Mouse (Mus musculus) layer of hippocampus, adult 8-10 months (tissue): ENCODE data around the gene Rnf43. TPM values are rescaled to one million over a fixed set of nuclear protein-coding genes. Genes with fewer than 3 reads are reported as not detected.

Experiments used
- DNase-seq, 2 experiments: peaks; one replicate each; pipeline ENCODE4 v3.0.0; 2022; ENCODE audit warnings: low spot score in 2 of 2
- total RNA-seq, 4 experiments: library from RNA; stranded (reverse); gene quantifications; 2 replicates each; pipeline ENCODE4 v1.2.4; 2022

Gene Rnf43
- total RNA-seq, result 1 to 10 TPM; 2.5 to 5.7 (median 3.6) TPM

DNA sequence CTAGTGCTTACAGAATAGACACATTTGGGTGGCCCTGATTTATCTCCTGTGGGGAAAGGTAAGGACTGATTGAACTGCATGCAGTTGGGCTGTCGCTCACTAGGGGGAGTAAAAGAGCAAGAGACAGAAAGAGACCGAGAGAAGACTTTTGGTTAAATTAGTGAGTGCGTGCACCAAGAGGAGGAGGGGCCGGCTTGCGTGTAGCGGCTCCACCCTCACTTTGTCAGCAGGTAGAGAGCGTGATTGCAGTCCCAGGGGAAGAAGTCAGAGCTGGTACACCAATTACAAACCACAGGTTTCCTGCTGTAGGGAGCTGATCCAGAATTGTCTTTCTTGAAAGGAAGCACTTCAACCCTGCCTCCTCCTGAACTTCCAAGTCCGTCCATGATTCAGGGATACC lies at the start of gene Rnf43:
Gene Rnf43, plus strand, starts transcription at position 316 of the 400 bp plus-strand sequence.
- peak; percentile 75 to 84 for DNase-seq

DNA sequence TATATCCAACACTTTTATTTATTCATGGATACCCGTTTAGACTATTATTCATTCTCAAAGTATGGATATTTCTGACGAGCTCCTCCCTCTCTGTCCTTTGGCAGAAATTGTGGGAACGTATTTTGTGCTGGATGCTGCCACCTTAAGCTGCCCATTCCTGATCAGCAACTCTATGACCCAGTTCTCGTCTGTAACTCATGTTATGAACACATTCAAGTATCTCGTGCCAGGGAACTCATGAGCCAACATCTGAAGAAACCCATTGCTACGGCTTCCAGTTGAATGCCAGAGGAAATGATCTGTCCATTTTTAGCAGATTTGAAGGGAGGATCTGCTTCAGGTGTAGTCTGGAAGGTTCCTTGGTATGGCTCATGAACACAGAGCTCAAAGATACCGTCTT lies 48.5 kb upstream of the Rnf43 start:
- DNase-seq, result no peak

DNA sequence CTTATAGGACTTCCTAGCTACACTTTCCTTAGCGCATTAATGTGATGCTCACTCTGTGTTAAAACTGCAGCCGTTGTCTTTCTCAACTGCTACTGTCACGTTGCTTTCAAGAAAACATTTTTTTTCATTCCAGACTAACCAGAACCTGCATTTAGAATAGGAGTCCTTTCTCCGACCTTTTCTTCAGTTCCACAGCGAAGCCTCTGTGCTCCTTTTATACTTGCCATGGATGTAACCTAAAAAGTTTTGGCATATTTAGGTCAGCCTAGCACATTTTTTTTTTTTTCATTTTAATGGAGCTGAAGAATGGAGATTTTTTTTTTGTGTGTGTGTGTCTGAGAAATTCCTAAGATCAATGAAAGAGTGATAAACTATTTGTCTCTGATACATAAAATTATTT lies 47.0 kb upstream of the Rnf43 start:
- no peak for DNase-seq

DNA sequence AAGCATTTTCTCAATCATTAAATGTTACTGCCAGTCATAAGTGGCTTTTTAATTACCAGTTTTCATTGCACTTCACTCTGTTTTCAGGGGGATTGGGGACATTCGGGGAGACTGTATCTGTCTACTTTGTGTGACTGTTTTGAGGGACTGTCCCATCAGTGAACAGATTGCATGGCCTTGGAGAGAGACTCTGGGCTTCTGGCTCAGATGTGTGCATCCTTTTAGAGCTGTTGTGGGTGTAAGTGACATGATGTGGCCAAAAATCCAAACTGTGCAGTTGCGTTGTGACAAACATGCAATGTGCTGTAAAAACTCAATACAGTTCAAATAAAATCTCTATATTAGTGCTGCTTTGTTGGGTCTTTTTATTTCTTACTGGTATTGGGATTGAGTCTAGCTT lies 46.6 kb upstream of the Rnf43 start:
- no peak for DNase-seq

DNA sequence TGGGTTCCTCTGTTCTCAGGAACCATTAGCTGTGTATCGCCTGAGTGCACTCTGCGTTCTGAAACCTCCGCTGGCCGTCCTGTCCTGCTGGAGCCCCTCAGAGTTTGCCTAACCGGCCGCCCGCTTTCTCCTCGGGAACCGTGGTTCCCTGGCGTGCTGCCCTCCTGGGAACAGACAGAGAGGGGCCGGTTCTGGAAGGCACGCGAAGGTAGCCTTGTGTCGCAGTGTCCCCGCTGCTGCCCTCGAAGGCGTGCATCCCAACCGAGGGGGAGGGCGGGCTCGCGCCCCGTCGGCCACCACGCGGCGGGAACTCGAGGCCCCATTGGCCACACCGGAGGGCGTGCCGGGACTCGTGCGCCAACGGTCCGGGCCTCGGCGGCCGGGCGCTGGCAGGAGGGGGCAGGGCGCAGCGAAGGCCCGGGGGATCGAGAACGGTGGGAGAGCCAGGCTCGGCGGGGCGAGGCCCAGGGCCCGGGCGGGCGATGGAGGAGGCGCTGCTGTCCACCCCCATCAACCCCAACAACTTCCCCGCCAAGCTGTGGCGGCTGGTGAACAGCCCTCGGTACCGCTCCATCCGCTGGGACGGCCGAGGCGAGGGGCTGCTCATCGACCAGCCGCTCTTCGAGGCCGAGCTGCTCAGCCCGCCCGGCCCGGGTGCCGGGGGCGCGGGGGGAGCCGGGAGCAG lies 45.6 kb upstream of the Rnf43 start, which contains the start of gene Hsf5:
Gene Hsf5, plus strand, starts transcription at position 375 of the 685 bp plus-strand sequence.
- DNase-seq, result no peak

DNA sequence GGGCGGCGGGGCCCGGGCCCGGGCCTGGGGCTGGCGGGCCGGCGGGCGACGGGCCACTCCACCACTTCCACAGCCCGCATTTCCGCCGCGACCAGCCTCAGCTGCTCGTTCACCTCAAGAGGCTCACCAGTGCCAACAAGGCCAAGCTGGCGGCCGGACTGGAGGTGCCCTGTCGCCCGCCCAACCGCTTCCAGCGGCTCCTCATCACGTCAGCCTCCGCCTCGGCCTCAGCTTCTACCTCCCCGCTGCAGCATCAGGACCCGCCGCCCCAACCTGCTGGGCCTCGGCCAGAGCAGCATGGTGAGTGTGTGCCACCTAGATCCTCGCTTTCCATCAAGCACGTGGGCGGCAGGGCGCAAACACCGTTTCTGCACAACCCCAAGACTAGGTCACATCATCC lies 44.9 kb upstream of the Rnf43 start:
- no peak for DNase-seq

DNA sequence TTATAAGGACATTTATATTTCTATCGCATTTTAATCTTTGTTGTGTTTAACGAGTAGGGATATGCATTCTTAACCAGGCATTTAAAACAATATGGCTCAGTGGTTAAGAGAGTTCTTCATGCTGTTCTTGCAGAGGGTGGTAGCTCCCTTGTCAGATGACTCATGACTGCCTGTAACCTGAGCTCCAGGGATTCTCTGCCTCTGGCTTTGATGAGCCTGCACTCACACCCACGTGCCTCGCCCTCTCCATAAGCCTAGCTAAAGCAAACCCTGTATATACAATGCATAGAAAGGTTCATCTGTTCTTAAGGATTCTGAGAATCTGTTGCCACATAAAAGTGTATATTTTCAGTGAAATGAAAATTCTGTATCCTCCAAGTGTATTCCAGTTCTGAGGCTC lies 39.4 kb upstream of the Rnf43 start:
- no peak for DNase-seq

DNA sequence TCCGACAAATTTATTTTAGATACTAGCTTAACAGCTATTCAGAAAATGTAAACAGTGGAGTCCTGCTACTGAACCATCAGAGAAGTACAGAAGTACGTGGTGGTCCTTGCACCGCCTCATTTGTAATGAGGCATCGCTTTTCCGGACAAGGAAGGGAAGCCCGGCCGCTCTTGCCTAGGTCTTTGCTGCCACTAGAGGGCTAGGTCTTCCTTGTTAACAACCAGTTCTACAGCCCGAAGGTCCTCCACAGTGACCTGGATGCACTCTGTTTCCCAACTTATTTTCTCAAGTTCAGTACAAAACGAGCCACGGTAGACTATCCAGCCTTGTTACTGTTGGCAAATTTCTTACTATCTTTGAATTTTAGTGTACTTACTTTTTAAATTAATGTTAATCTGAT lies 32.7 kb upstream of the Rnf43 start:
- DNase-seq, result no peak

DNA sequence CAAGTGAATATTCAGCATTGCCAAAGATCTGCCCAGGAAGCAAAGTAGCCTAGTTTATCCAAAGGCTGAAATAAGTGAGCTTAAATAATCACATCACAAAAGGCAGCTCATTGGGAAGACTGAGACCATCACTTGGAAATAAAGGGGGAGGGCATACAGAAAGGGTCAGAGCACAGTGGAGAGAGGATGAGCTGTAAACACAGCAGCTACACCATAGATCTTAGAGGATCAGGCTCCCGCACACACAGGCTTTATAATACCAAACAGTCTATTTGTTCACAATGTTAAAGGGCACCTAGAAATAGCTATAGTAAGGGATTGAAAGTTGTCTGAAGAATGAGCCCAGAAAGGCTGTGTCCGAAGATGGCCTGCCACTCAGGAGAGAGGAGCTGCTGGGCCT lies 23.7 kb upstream of the Rnf43 start:
- no peak for DNase-seq

DNA sequence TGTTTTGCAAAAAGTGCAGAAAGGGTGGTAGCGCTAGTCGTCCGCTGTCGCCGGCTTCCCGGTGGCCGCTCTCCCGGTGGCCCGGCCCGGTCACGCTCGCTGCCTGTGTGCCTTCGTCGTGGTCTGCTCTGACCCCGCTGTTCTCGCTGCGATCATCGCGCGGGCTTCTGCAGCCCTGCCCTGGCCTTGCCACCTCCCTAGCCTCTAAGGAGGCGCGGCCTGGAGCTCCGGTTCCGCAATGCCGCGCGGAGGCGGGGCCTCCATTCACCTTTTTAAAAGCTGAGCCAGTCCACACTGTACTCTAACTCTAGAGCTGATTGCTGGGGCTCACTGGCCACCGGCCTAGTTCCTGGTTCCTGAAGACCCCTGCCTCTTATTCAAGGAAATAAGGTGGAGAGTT lies 23.3 kb upstream of the Rnf43 start:
- no peak for DNase-seq

DNA sequence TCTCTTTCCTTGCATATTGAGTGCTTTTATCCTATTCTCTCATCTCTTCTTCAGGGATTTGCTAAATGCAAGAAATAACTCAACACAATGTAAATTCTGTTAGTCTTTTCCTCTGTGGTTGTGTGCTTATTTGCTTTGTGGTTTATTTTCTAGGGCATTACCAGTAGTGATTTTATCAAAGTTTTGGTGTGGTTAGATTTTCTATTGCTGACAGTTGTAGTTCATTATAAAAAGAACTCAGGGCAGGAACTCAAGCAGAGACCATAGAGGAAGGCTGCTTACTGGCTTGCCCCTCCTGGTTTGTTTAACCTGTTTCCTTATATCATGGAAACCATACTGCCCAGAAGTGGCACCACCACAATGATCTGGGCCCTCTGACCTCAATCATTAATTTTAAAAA lies 19.7 kb upstream of the Rnf43 start:
- no peak for DNase-seq

DNA sequence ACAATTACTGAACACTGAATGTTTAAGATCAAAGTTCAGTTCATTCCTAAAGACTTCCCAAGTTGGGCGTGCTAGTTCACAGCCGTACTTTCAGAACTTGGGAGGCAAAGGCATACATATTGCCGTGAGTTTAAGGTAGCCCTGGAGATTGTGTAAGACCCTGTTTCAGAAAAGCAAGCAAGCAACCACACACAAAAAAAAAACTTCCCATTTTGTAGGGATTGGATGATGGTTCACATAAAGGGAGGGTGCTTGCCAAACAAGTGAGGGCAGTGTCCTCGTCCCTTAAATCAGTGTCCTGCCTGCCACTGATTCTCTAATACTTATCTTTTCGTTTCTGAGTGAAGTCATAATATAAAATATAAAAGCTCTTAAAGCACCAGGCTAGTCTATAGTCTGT lies 7.8 kb upstream of the Rnf43 start:
- no peak for DNase-seq

DNA sequence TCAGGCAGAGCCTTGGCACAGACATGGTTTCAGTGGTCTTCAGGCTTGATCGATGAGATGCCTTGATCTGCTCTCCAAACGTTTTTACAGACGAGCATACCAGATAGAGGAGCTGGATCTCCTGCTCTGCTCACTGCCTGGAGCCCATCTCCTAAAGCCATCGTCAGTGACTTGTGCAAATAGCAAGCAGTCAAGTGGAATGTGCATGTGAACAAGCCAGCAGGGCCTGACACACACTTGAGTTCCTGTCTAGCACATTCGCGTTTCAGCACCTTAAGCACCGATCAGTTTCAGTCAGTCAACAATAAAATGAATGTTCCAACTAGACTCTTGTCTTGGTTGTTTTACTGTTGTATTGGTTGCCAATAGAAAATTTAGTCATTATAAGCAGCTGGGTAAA lies 3.3 kb upstream of the Rnf43 start:
- DNase-seq, result no peak

DNA sequence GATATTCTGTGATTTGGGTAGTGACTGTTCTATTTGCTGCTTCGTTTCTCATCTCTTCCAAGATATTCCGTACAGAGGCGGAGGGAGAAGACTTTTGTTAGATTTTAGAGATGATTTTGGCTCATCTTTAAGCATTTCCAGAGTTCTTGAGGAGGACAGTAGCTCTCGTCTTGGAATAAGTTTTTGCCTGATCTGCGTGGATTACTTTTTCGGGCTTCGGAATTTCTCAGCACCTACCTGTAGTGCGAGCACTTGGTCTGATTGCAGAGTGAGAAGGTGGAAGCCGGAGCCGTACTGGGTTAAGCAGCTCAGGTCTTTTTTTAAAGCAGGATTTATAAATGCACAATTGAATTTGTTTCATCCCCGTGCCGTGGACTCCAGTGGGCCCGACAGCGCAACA lies 300 bp downstream of the Rnf43 start:
- DNase-seq, result no peak

DNA sequence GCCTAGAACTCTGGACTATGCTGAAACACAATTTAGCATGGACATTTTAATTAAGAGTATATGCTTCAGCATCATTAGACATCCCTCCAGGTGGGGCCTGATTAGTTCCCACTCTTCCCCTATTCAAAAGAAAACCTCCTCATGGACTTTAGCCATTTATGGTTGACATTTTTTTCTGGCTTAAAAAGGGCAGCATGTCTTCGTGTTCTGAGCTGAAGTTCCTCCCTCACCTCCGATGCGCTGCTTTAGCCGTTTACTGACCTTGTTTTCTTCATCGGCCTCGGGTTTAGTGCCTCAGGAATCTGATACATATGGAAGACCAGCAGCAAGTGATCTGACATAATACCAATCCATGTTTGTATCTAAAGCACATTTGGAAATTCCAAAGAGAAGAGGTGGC lies 1.4 kb downstream of the Rnf43 start:
- DNase-seq, result no peak

DNA sequence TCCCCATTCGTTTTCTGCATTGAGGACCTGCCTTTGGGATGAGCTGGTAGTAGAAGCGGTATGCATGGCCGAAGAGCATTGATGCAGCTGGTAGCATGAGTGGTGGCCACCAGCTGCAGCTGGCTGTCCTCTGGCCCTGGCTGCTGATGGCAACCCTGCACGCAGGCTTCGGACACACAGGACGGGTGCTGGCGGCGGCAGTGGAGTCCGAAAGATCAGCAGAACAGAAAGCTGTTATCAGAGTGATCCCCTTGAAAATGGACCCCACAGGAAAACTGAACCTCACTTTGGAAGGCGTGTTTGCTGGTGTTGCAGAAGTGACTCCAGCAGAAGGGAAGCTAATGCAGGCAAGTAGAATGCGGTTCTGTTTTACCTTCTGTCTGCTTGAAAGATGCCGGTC lies 2.0 kb downstream of the Rnf43 start:
- no peak for DNase-seq

DNA sequence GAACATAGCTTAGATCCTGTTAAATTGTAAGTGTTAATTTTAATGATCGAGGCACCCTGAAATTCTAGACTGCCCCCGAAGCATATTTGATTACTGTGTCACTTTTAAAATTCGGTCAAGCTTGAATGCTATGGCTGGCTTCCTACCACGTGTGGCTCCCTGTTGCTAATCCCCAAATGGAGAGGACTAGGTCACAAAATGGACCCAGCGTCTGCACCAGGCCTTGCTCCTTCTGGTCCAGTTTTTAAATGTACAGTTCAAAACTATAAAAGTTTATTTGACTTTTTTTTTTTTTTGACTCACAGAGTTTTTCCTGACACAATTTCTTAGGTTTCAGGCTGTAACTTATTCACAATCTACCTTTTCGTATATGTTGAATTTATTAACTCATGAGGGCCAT lies 2.7 kb downstream of the Rnf43 start:
- no peak for DNase-seq

DNA sequence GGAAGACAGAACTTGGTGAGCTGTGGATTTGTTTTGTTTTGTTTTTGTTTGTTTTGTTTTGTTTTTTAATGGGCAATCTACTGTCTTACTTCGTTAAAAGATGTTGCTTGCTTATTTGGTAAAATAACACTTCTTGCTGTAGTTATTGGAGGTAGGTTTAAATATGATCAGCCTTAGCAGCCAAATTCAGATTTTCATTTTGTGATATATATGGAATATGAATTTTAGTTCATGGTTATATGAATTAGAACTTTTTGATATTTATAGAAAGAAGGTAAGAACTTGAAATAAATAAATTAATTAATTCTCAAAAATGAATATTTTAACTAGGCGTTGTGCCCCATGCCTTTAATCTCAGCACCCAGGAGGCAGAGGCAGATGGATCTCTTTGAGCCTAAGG lies 3.1 kb downstream of the Rnf43 start:
- DNase-seq, result no peak

DNA sequence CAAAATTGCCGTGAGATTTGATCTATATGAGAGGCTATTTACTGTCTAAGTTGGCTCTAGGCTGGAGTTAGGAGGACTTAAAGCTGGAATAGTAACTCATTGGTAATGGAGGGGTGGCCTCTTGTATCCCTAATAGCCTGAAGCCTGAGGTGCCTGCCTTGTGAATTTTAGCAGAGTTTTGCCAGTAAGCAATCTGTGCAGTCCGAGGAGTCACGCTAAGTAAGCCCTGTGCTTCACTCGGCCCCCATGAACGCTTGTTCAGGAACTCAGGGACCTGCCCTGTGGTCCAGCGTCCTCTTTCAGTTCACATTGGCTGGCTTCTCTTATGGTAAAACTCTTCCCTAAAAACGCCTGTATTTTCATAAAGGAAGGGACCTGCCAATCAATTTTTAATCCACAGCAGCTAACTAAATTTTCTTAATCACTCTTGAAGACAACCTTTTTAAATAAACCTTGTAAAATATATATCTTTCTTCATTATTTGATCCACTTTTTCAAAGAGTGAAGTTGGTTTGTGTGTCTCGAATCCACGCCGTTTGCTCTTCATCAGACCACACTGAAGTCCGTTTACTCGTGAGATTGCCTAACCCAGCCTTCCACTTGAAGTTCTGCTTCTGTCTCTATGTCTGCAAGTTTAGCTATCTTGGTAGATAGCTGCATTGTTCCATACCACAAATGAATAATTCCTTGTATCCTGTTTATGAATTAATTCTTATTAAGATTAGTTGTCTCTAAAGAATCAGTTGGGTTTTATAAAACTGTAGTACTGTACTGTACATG lies 3.9 kb downstream of the Rnf43 start:
- DNase-seq, result no peak

DNA sequence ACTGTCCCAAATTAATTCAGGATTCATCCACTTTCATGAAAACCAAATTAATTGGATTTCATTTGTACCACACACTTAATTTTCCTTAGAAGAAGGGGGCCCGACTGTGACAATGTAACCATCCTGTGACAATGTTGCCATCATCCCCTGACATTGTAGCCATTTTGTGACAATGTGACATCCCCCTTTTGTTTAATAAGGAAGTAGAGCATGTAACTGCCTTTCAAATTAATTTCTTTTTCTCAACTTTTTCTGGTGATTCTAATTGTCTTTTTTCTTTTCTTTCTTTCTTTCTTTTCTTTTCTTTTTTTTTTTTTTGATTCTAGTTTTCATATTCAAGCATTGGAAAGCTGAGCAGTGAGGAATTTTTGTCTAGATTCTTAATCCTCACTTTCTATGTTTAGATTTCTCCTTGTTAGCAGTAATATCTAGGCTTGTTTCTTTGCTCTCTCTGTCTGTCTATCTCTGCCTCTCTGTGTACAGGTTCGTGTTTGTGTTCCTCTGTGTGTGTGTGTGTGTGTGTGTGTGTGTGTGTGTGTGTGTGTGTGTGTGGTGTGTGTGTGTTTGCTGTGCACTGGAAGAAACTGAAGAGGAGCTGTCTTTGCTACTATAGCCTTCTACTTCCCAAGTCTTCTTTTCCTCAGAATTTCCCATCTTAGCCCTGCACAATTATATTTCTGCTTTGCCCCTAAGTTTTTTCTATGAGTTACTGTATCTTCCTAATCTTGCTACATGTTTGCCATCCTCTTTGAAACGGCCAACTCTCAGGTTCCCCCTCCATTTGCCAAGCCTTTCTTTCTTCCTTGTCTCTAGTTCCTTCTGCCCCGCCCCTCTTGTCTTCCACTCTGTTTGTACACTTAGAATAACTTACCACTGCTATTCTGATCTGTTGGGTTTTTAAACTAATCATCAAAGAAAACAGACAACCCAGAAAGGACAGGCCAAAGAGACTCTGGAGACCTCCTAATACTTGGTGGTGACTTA lies 4.9 kb downstream of the Rnf43 start:
- DNase-seq, result no peak

DNA sequence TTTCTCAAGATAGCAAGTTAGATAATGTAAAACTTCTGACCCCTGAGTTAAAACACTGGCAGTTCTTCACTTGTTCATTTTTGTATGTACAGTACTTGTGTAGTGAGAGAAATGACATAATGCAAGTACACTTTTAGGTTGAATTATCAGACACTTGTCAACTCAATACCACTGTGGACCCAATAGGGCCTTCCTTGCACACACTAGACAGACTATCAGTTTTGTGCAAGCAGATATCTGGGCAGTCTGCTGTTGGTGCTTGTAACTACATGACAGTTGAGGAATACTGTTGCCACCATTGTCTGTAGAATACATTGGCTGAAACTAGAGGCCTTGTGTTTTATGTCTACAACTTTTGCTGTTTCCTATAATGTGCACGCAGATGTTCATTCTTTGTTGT lies 10.8 kb downstream of the Rnf43 start:
- no peak for DNase-seq

DNA sequence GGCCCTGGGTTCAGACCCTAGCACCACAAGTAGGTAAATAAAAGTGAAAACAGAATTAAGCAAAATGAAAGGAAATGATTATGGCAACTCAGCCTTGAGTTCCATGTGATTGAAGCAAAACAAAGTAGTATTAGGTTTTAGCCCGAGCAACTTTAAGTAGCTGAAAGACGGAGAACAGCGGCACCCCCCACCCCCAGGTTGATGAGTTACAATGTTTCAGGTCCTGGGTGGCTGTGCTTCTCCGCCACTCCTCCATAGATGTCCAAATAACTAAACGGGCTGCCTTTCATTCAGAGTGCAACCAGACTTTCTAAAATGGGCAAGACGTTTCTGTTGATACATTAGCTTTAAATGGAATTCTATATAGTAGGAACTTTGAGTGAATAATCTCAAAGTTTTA lies 13.1 kb downstream of the Rnf43 start:
- DNase-seq, result no peak
